Mouse (Mus musculus) testis, postnatal 10 days (tissue): ENCODE results near the gene Foxp3.

ENCODE experiments used
- DNase-seq: peaks from one replicate; pipeline ENCODE4 v3.0.0; 2021; ENCODE audit warnings: low spot score

The Foxp3 gene

DNA sequence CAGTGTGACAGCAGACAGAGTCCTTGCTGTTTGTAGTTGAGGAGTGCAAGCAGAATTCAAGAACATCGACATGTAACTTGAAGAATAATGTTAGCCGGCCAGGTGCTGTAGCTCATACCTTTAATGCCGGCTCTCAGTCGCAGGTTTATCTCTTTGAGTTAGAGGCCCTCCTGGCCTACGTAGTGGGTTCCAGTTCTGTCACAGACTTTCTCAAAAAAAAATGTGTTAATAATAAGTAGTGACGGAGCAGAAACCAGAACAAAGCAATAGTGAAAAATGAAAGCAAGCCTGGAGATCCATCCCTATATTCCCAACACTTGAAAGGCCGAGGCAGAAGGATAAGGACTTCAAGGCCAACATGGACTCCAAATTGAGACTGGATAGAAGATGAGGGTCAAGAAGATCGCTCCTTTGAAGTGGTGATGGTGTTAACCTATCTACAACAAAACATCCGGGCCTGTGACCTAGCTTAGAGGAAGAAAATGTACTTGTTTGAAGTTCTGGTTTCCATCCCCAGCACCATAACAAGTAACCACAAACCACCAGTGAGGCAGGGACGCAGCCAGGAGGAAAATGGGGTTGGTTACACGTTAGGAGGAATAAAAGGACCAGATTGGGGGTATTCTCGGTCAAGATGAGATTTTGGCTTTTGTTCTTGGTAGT lies 44.6 kb downstream of the Foxp3 start:
- DNase-seq: no peak

DNA sequence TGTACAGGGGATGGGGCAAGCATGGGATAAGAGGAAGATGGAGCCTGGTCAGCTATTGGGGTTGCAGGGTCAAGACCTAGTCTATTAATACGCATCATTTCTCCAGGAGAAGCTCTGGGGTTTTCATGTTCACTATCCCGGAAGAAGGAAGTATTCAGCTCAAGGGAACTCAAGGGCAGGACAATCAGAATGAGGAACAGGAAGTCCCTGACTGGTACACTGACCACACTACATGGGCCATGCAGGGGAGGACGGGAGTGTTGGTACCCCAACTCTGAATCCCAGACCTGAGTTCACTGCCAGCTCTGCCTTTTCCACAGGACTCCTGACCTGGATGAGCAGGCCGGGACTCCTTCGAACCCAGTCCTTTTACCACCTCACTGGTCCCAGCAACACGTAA lies 59.1 kb downstream of the Foxp3 start:
- DNase-seq: no peak

DNA sequence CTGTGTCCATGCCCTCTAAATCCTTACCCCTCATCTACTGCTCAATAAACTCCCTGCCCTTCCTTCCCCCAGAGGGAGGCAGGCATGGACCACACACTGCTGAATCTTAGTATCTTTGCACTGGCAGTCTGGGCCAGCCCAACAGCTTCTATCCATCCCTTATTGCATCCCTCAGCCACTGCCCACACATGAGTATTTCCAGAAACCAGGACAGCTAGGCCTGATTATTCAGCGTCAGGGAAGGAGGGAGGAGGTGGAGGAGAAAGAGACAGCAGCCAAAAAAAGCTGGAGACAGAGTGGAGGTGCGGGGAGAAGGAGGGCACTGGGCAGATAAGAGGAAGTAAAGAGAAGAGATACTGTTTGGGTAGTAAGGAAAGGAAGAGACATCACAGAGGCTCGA lies 61.7 kb downstream of the Foxp3 start:
- DNase-seq: no peak

DNA sequence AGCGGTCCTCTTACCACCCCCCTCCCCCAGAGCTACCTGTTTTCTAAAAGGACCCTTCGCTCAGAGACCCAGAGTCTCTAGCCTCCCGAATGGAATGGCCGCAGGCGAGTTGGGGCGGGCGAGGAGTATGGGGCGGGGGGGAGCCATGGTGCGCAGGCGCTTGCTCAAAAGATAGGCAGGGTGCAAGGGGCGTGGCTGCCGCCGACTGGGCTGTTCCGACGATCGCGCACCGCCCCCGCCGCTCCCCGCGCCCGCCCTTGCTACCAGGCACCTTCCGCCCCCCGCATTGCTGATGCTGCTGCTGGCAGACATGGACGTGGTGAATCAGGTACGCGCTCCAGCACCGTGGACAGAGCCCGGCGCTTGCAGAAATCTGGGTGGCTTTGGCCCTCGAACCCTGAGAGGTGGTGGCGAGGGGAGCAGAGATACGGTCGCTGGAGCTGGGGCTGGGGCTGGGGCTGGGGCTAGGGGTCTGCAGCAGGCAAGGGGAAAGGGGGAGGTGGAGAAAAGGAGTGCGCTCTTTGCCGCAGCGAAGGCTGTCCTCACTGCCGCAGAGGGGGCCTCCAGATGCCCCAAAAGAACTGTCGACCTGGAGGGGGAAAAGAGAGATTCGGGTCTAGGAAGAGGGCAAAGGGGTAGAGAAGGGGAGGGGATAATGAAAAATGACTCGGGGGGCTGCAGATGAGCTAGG lies 65.1 kb downstream of the Foxp3 start, which contains the start of gene Syp:
Syp (plus strand) TSS at position 71 of the 691 bp plus-strand sequence.
- DNase-seq: peak; percentile 85

DNA sequence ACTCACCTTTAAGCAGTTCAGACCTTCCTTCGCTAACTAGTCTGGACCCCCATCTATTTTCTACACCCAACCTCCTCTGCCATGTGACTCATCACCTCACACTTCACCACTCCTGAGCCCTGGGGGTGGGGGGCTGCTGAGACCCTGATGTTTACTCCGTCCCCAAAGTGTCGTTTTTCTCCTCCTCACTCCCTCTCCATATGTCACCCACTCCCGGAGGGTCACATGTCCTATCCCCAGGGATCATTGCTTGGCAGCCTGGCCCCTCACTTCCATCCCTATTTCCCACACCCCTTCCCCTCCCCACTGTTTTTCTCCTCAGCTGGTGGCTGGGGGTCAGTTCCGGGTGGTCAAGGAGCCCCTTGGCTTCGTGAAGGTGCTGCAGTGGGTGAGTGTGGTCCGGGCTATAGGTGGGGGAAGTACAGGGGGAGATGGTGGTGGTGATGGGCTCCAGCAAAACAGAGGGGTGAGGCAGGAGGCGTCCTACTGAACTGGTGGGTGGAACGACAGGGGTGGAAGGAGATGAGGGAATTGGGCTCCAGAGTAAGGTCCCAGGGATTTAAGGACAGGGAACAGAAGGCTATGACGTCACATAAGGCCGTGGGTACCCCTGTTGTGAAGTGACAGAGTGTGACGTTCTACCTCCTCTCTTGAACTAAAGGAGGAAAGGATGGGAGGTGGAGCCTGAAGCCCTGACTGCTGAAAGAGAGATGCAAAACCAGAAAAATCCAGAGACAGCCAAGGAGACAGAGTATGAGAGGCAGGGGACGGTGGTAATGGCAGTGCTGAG lies 66.3 kb downstream of the Foxp3 start:
- DNase-seq: no peak

DNA sequence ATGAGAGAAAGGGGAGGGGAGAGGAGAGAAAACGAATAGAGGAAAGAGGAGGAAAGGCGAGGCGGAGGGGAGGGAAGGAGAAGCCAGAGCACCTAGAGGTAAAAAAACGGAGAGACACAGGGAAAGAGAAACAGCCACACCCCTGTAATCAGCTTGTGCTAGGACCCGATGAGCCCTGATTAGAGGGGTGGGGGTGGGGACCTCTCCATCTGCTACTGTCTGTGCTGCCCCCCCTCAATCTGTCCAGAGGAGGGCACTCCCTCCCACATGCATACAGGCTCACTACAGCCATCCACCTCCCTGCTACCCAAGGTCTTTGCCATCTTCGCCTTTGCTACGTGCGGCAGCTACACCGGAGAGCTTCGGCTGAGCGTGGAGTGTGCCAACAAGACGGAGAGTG lies 67.3 kb downstream of the Foxp3 start:
- no peak for DNase-seq
